Mouse (Mus musculus) cortical plate, adult 2 months (tissue): ENCODE data around the gene Lyrm4.

Experiments
- CTCF ChIP-seq: fragments of 200-500 bp; IDR thresholded peaks from 2 replicates; pipeline ENCODE4 v1.5.1; 2011; ENCODE audit warnings: mild to moderate bottlenecking, control low read depth, low read length; ENCODE audit not compliant: insufficient read depth; ENCODE audit errors: extremely low read depth
- POLR2A ChIP-seq: fragments of 200-500 bp; IDR thresholded peaks from 2 replicates; pipeline ENCODE4 v1.6.1; 2011; ENCODE audit warnings: mild to moderate bottlenecking, low read length, control low read depth; ENCODE audit not compliant: insufficient read depth; ENCODE audit errors: extremely low read depth

- no peak for TF ChIP-seq POLR2A
- peak; percentile 67 for TF ChIP-seq CTCF
These were observed 97.7 kb downstream of the Lyrm4 start for GRCm38 (mm10) chr13:36019309-36020274.
